Mouse (Mus musculus) lung, adult 2 months (tissue): ENCODE results near the gene Ankrd28.

Source experiments
- CTCF ChIP-seq: fragments of 200-500 bp; IDR thresholded peaks from 2 replicates; pipeline ENCODE4 v1.5.1; 2011; ENCODE audit warnings: mild to moderate bottlenecking, low read length, control low read depth; ENCODE audit not compliant: insufficient read depth
- POLR2A ChIP-seq: fragments of 200-500 bp; IDR thresholded peaks from 2 replicates; pipeline ENCODE4 v1.6.1; 2011; ENCODE audit warnings: low read depth, mild to moderate bottlenecking, control low read depth, low read length, borderline replicate concordance; ENCODE audit errors: extremely low read depth

GRCm38 (mm10) chr14:31734811-31735210 lies 95.6 kb downstream of the Ankrd28 start:
- TF ChIP-seq POLR2A (no peak), CTCF (no peak)
